Mouse (Mus musculus): ENCODE results near the gene Vcpkmt.
"Not testable (repeated sequence)": the region's sequence is repeated elsewhere in the genome, so short reads cannot be mapped to it uniquely, and the experiment has no call there.

The Vcpkmt gene

DNA sequence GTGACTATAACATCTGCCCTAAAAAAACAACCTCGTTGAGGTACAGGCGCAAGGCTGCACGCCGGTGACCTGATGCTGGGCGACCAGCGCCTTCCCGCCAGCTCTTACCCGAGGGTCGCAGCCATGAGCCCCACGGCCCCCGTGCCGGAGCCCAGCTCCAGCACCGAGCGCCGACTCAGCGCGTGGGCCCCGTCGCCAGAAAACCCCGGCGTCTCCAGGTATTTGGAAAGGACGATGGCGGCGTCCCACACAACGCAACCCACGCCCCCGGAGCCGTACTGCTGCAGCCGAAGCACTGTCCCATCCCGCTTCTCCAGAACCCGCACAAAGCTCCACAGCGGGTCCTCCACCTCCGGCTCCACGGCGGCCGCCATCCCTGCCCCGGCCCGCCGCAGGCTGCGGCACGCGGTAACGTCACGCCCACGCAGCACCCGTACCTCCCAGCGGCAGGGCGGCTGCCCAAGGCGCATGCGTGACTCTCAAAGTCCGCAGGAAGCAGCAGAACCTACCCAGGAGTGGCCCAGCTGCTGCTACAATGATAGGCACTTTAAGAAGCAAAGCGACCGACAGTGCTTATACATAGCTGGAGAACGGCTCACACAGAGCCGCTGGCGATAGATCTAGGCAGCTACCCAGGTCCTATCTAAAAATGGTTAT is at the start of gene Vcpkmt:
TSS of gene Vcpkmt (minus strand) at position 416 of the 657 bp plus-strand sequence.
- DNase-seq (ENCODE audit: low spot score in 2 of 2): peak; percentile 88 to 95

DNA sequence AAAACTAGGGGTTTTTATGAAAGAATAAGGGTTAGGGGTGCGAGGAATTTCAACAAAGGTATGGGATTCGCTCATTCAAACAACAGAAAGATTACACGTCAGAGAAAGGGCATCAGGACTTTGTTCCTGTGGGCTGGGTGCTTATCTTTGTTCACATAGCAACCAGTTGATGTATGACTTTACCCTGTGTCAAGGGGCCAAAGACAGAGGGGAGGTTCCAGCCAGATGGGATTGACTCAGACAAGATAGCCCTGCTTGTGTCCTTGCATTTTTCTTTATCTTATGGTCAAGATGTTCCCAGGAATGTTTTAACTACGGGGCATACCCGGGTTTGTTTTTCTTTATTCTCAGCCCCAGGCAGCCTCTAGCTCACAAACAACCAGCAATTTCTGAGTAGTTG is 35.8 kb upstream of the Vcpkmt start:
- not testable (repeated sequence) for DNase-seq (ENCODE audit: low spot score in 2 of 2)

DNA sequence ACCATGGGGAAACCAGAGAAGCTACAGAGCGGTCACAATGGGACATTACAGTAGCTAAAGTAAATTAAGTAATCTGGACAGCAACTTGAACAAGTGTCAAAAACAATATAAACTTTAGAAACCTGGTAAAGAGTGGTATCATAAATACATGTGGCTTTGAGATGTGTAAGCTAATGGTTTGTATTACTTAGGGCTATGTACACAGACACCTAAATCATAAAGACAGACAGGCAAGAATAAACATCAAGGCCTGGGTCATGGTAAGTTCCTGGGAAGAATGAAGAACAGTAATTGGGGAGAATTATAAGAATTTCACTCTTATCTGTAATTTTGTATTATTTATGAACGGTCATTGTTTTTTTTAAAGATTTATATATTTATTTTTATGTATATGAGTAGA is 21.5 kb upstream of the Vcpkmt start:
- DNase-seq (ENCODE audit: low spot score in 2 of 2): no peak

GRCm38 (mm10) chr12:69597446-69597845 is 14.6 kb upstream of the Vcpkmt start:
- no peak for DNase-seq (ENCODE audit: low spot score in 2 of 2)

- no peak for DNase-seq (ENCODE audit: low spot score in 2 of 2)
Observed at GRCm38 (mm10) chr12:69593130-69593529, 10.3 kb upstream of the Vcpkmt start.

- no peak for DNase-seq (ENCODE audit: low spot score in 2 of 2)
Observed at GRCm38 (mm10) chr12:69583270-69583629, 422 bp upstream of the Vcpkmt start.

GRCm38 (mm10) chr12:69582216-69582612 is 614 bp downstream of the Vcpkmt start:
- no peak for DNase-seq (ENCODE audit: low spot score in 2 of 2)

GRCm38 (mm10) chr12:69579623-69580022 is 3.2 kb downstream of the Vcpkmt start:
- no peak for DNase-seq (ENCODE audit: low spot score in 2 of 2)

- no peak for DNase-seq (ENCODE audit: low spot score in 2 of 2)
Observed at GRCm38 (mm10) chr12:69576120-69576627, 6.7 kb downstream of the Vcpkmt start.

DNA sequence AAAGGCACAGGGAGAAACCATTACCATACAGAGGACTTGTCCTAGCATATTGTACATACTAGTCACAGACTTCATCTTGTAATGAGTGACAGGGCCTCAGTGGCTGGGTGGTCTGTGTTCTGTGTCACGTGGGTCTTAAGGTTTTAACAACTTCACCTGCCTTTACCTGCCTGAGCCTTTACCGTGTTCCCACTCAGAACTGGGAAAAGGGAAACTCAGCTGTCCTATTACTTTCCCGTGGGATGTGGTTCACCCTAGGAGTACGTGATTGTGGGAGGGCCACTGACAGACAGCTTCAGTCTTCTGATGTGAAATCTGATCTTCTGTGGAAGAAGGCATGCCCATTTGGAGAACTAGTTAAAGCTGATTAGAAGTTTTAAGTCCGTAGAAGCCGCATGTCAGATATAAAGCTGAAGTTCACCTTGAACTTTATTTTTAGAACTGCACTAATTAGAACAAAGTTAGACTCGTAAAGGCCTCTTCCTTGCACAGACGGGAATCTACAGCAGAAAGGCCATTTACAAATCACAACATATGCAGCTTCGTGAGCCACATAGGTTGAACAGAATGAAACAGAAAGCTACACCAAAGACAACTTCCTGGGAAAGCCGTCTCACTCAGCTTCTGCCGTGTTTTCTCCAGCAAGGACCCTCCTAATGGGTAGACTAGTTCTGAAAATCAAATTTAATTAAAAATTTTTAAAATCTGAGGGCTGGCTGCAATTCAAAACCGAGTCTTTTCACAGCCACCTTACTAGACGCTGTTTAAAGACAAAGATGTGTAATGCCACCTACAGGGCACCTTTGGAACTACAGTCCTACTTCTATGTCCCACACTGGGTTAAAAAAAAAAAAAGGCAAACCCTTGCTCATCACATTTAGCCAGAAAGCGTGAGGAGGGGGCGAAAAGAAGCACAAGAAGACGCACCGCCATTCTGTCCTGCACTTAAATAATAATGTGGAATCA is 8.6 kb downstream of the Vcpkmt start:
- peak; percentile 76 to 89 for DNase-seq (ENCODE audit: low spot score in 2 of 2)

GRCm38 (mm10) chr12:69573271-69573670 is 9.6 kb downstream of the Vcpkmt start:
- DNase-seq (ENCODE audit: low spot score in 2 of 2): no peak

GRCm38 (mm10) chr12:69569926-69570325 is 12.9 kb downstream of the Vcpkmt start:
- DNase-seq (ENCODE audit: low spot score in 2 of 2): peak in 1 of 2 experiments; percentile 50

DNA sequence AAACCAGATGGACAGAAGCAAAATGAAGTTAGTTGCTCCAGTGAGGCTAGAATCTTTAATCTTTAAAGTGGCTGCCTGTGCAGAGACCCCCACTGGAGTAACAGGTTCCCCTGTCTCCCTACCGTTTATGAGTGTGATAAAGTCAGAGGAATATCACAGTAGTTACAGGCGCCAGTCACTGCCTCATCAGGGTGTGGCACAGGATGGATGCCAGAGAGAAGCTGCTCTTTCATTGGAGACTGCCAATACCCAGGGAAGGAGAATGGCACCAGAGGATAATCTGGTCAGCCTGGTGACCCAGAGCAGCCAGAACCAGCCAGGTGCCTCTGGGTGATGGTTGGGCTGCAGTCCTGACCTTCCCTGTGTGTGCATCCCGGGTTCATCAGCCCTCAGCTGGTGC is 14.6 kb downstream of the Vcpkmt start:
- no peak for DNase-seq (ENCODE audit: low spot score in 2 of 2)

- DNase-seq (ENCODE audit: low spot score in 2 of 2): not testable (repeated sequence)
Observed at GRCm38 (mm10) chr12:69561006-69561405, 21.8 kb downstream of the Vcpkmt start.

DNA sequence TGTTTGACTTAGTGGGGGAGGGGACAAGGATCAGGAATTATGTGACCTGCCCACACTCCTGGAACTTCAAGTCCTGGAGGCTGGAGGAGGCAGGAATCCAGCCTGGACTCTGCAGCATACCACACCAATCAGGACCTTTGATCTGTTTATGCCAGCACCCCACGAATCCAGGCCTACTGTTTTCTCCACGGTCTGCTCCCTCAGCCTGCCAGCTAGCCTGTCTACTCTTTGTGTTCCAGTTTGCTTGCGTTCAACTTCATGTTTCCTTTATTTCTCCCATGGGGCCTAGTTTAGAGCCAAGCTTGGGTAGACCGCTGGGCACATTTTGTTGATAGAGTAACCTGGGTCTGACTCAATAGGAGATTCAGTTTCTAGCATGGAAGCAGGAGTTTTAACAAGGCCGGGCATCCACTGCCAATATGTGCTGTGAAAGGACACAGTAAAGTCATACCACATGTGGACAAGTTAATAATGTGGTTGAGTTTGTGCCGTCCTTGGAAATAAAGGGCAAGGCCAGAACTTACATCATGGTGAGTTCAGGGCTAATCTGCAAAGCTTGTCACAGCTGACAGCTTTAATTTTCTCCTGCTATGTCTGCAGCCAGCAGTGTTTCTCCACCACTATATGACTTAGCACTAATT is 26.5 kb downstream of the Vcpkmt start:
- DNase-seq (ENCODE audit: low spot score in 2 of 2): no peak

GRCm38 (mm10) chr12:69545456-69546178 is 37.2 kb downstream of the Vcpkmt start:
- DNase-seq (ENCODE audit: low spot score in 2 of 2): no peak

DNA sequence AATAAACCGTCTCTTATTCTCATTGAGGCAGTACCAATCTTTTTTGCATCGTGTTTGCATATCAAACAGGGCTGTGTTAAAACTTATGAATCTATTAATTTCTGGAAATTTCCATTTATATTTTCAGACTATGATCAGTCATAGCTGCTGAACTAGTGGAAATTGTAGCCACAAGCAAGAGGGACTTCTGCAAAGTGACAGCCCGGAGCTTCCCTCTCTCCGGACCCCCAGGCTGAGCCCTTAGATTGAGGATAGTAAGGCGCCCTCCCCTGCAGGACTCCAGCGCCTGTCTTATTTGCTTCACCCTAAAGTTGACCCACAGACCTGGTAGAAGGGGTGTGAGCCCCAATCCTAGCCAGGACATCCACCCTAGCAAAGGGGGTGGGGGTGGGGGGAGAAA is 37.8 kb downstream of the Vcpkmt start:
- no peak for DNase-seq (ENCODE audit: low spot score in 2 of 2)

GRCm38 (mm10) chr12:69544562-69544961 is 38.3 kb downstream of the Vcpkmt start:
- DNase-seq (ENCODE audit: low spot score in 2 of 2): no peak

DNA sequence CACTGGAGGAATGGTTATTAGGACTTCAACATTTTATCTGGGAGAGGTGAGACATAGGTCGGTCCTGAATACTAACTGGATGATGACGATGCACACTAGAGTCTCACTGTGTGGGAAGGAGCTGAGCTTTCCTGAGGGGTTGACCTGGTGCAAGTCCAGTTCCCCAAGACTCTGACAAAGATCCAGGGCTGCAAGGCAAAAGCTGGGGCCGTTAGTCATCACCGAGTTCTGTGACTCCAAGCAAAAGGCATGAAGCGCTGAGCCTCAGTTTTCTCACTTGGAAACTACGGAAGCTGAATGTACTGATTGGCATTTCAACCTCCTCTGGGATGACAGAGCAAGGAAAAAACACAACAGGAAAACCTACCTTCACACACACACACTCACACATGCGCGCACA is 40.5 kb downstream of the Vcpkmt start:
- DNase-seq (ENCODE audit: low spot score in 2 of 2): no peak

DNA sequence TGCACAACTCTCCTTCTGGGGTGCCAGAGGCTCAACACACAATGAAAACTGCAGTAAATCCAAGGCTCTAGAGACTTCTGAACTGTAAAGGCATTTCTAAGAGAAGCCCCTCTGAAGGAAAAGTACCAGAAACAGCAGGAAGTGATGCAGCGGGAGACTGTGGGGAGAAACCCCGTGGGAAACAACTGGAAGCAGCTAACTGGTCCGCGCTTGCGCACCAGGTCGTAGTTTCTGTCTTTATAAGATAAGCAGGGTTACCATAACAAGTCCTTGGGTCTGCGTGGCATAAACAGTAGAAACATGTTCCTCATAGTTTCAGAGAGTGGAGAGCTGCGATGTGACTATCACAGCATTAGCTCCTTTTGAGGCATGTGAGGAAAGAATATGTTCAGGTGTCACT is 41.2 kb downstream of the Vcpkmt start:
- DNase-seq (ENCODE audit: low spot score in 2 of 2): peak; percentile 37 to 71

GRCm38 (mm10) chr12:69539353-69539752 is 43.5 kb downstream of the Vcpkmt start:
- no peak for DNase-seq (ENCODE audit: low spot score in 2 of 2)

Data from spleen, postnatal 4 days (tissue).